Mouse (Mus musculus): Measurements from ENCODE around the gene Smarca4.

DNA sequence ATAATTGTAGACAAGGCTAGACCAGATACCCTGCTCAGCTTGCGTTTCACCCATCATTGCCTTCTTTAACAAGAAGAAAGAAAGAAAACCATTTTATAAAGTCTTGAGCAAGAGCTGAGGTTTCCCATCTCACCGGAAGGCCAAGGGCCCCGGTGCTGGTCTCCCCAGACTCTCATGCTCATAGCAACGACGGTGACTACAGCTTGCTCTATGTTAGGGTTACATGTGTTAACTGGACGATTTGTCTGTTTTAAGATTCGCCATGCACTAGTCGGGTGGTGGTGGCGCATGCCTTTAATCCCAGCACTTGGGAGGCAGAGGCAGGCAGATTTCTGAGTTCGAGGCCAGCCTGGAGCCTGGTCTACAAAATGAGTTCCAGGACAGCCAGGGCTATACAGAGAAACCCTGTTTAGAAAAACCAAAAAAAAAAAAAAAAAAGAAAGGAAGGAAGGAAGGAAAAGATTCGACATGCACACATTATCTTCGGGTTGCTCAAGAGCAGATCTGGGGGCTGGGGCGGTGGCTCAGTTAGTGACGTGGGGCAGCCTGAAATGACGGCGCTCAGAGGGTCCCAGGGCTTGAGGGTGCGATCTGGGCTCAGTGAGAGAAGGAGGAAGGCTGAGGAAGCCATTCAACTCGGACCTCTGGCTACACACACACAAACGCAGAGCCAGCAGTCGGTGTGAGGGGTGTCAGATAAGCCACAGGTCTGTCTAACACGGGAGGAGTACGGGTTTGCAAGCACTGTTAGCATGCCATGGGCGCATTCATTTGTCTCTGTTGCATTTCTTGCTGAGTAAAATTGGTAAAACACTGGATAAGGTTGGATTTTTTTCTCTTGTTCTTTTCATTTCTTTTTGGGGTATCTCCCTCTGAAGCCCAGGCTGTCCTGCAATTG, 109.5 kb downstream of the Smarca4 start:
- TF ChIP-seq CTCF (IDR thresholded peaks at IDR 0.05; ENCODE audit: low read depth, low read length) (no peak), POLR2A (IDR thresholded peaks at IDR 0.05; ENCODE audit: extremely low read depth, insufficient read depth, low read length) (no peak)

All from liver, adult 2 months (tissue).